Mouse (Mus musculus) ovary, adult 18-20 months (tissue): ENCODE results near the gene Dusp6.
A peak's percentile ranks its signal among the peaks of the same experiment; 100 is the strongest.

ENCODE experiments used
- DNase-seq: peaks from one replicate; pipeline ENCODE4 v3.0.0; 2022; ENCODE audit warnings: low spot score, mixed read lengths

Gene Dusp6

GRCm38 (mm10) chr10:99246797-99247508 lies 16.1 kb upstream of the Dusp6 start:
- DNase-seq = no peak

- DNase-seq = no peak
These were observed 12.2 kb upstream of the Dusp6 start for GRCm38 (mm10) chr10:99250874-99251281.

DNA sequence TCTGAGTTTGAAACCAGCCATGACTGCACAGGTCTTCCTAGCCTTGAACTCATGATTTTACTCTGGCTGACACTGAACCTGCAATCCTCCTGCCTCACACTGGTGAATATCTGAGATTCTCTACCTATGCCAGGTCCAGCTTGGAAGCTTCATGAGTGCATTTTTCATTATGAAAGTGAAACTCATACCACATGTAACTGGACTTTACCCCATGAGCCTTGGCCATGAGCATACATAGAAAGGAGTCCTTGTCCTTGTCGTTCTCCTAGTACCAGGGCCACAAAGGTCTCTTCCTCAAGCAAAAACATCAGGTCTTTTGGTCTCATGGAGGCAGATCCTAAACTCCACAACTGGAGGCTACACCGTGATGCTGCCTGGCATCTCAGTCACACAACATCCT lies 9.6 kb upstream of the Dusp6 start:
- no peak for DNase-seq

- DNase-seq = no peak
These were observed 7.0 kb upstream of the Dusp6 start for GRCm38 (mm10) chr10:99255830-99256570.

DNA sequence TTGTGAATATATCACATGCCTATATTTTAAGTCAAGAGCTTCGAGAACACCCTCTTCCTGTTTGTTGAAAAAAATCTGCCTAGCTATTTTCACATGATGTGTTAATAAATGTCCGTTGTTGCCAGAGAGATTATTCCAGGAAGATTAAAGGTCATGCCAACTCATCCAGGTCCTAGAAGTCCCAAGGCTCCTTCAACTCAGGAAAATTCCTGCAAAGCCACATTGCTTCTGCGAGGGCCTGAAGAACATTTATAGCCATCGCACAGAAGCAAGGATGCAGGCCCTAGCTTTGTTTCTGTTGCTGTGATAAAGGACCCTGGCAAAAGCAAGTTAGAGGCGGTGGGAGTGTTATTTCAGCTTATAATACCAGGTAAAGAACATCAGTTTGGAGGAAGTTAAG lies 5.5 kb upstream of the Dusp6 start:
- DNase-seq = no peak

- no peak for DNase-seq
These were observed 3.2 kb upstream of the Dusp6 start for GRCm38 (mm10) chr10:99259840-99260239.

DNA sequence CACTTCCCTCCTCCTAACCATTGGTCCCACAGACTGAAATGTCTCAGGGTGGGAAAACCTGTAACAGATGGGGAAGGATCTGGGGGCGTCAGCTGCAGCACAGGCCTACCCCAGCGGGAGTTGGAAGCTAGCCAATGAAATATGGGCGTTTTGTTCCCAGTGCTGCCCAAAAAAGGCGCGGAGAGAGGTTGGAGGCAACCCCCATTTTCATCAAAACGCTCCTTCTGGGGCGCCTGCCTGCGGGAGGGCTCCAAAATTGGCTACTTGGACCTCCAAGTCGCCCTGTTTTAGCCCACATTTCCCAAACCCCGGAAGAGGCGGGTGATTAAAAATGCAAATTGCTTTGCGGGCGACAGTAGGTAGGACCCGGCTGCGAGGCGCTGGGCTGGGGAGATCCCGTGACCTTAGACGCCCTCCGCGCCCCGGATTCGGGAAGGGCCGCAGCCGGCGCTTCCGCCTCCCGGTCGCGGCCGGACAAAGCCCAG lies 1.8 kb upstream of the Dusp6 start:
- no peak for DNase-seq

DNA sequence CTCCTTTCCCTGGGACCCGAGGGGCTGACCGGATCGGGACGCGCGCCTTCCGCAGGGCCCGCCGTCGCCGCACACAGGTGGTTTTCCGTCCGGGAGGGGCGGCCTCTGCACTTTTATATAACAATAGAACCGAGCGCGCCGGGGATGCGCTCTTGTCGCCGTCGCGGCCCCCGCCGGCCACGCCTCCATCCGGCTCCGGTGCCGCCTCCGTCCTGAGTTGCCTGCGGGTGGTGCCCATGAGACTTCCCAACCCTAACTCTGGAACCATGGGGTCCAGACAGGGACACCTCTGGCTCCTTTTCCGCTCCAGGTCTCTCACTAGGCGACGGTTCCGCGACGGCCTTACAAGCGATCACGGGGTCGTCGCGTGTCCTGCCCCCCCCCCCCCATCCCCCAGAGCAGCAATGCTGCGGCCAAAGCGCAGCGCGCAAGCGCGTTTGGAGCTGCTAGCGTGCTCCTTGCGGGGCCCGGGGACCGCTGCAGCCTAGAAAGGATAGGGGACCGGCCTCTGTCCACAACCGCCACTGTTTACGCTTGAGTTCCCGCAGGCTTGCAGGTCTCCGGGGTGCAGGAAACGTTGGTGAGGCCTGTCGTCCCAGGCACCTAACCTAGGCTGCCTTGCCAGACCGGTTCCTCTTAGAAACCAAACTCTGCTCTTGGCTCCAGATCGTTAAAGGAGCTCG lies 1.3 kb upstream of the Dusp6 start:
- DNase-seq = peak; percentile 73

- DNase-seq = no peak
These were observed 638 bp upstream of the Dusp6 start for GRCm38 (mm10) chr10:99262319-99262866.

DNA sequence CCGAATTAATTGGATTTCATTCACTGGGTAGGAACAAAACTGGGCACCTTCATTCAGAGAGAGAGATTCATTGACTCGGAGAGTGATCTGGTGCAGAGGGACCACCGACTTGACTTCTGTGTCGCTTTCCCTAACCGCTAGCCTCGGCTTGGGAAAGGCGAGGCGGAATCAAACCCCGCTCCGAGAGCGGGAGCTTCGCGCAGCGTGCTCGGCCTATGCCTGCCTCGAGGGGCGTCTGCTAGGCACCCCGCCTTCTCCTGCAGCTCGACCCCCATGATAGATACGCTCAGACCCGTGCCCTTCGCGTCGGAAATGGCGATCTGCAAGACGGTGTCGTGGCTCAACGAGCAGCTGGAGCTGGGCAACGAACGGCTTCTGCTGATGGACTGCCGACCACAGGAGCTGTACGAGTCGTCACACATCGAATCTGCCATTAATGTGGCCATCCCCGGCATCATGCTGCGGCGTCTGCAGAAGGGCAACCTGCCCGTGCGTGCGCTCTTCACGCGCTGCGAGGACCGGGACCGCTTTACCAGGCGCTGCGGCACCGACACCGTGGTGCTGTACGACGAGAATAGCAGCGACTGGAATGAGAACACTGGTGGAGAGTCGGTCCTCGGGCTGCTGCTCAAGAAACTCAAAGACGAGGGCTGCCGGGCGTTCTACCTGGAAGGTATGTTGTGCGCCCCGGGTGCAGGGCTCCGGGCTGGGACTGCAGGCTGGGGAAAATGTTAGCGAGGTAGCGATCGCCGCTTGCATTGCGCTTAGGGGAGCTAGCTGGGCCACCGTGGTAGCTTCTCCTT lies 589 bp downstream of the Dusp6 start:
- DNase-seq = peak; percentile 8

GRCm38 (mm10) chr10:99264301-99265010 lies 1.4 kb downstream of the Dusp6 start:
- DNase-seq = no peak

- DNase-seq = no peak
These were observed 2.1 kb downstream of the Dusp6 start for GRCm38 (mm10) chr10:99265011-99265694.

GRCm38 (mm10) chr10:99266025-99266424 lies 3.0 kb downstream of the Dusp6 start:
- DNase-seq = no peak

GRCm38 (mm10) chr10:99267621-99268020 lies 4.6 kb downstream of the Dusp6 start:
- no peak for DNase-seq

DNA sequence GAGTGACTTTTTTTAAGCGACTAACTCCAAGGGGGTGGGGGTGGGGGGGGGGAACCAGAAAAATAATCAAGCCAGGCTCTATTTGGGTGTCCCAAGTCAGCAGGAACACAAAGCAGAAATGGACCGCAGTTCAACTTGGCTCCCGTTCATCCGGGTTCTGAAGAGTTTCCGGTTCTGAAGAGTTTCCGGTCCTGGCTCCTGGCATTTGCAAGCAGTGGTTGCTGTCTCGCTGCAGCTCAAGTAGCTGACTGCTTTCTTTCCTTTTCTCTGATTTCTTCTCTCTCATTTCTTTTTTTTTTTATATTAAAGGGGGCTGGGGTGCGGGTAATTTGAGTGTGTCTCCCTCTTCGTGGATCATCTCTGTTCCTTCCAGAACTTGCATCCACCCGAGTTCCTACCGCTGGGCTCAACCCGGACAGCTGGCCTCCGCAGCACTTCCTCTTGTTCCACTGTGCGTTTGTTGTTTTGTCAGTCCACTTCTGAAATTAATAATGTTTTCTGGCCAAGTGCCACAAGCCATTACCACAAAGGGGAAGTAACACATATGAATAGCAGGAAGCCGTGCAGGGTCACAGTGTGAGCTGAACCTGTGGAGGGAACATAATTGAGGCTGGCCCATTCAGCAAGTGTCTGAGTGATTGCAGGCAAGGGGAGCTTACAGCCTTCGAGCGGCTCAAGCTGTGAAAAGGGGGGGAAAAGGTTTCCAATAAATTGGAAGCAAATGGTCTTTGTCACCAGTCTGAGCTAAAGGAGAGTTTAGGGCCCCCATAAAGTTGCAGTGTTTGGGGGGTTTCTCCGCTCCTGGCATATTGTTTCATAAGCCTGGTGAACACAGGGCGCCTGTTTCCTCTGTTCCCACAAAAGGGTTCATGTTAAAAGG lies 5.6 kb downstream of the Dusp6 start:
- peak; percentile 42 for DNase-seq

DNA sequence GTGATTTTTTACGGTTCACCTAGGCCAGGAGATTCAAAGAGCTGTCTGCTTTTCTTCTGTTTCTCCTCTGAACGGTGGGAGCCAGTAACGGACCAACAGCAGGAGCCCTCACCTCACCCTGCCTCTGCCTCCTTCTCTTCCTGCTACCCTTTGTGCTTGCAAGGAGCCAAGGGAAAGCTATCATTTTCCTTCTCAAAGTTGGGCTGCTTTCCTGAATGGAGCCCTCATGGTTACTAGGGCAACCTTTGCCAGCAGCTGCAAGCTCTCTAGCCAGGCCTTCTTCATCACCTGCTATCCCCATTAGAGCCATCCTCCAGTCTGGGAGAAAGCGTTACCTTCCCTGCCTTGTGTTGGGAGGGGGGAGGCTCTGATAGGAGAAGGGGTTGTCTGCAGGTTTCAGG lies 6.3 kb downstream of the Dusp6 start:
- no peak for DNase-seq

DNA sequence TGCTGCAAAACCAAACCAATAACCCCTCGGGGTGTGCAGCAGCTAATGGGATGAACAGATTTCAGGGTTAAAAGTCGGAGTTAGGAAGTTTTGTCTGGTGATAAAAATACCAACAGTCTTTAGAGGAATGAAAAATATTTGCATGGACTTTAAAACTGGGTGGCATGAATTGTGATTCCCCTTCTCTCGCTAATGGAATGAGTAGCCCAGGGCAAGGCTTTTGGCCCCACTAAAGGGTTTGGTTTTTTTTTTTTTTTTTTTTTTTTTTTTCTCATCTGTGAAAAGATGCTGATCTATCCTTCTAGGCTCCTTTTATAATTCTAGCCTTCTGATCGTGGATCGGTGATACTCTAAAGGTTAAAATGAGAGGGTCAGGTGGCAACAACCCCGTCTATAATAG lies 6.7 kb downstream of the Dusp6 start:
- no peak for DNase-seq

- peak; percentile 38 for DNase-seq
These were observed 7.4 kb downstream of the Dusp6 start for GRCm38 (mm10) chr10:99270406-99270805.

DNA sequence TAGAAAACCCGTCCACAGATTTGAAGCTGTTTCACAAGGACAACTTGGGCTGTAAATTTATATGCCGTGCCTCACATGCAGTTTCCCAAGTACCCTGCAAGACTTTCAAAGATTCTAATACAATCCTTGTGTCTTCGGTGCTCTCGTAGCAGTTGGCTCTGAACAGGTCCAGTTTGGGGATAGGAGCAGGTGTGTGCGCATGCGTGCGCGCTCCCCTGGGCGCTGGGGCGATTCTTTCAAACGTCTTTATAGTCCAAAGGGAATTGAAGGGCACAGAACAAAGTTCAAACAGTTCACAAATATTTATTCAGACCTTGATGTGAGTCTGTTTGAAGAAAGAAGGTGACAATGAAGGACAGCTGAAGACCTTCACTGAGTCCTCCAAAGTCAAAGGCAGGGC lies 8.0 kb downstream of the Dusp6 start:
- no peak for DNase-seq

- no peak for DNase-seq
These were observed 10.0 kb downstream of the Dusp6 start for GRCm38 (mm10) chr10:99273006-99273405.
